Mouse (Mus musculus) inflammation-experienced regulatory T-cells, adult 16 weeks (primary cell): ENCODE measurements around the gene Urb2. TPM values are rescaled to one million over a fixed set of nuclear protein-coding genes. Genes with fewer than 3 reads are reported as not detected.

ENCODE experiments used
- polyA plus RNA-seq: library from polyadenylated mRNA; unstranded; fragments of 100-300 nt; shearing (Covaris generic); gene quantifications from one replicate; pipeline ENCODE4 v1.2.1, GENCODE M21; 2017

Gene Urb2
- 10.9 TPM for polyA plus RNA-seq

DNA sequence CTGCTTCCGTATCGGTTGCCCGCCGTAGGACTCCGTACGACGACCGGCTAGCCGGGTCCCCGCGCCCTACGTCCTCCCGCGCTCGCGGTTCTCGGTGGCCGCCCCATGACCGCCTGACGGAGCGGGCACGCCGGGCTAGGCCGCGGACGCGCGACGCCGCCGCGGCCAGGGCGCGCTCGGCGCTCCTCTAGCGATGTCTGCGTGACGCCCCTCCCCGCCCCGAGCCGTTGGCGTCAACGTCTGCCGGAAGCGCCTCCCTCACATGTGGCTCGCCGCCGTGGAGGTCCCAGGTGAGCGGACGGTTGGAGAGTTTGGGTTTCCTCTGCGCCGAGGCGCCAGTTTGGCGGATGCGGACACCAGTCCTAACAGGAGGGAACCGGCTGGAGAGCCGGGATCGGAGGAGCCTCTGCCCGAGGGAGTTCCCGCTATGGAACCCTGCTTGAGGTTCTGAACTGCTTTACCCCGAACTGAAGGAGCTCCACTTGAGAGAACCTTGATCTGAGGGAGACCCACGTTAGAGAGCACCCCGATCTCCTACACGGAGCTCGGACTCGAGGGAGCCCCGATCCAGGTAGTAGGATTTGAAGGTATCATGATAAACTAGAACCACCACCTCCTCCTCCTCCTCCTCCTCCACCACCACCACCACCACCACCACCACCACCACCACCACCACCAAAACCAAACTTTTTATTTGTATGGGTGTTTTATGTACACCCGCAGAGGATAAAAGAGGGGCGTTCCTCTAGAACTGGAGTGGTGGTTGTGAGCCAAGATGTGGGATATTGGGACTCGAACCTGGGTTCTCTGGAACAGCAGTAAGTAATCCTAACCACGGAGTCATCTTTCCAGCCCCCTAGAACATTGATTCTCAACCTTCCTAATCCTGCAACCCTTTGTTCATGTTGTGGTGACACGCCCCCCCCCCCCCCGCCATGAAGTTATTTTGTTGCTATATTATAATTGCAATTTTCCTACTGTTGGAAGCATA, at the start of gene Urb2, which contains the start of gene Taf5l:
Gene Urb2 (plus strand): TSS at position 272 of the 991 bp plus-strand sequence.
Gene Taf5l (minus strand): TSS at position 161 of the 991 bp plus-strand sequence.

GRCm38 (mm10) chr8:123982826-123983400, 38.4 kb upstream of the Urb2 start, which contains the start of gene Abcb10:
Gene Abcb10 (minus strand): TSS chr8:123983122.

Other genes with a start within 250 kb of the Urb2 start
- gene Rab4a, start 215.5 kb upstream of the Urb2 start, polyA plus RNA-seq, result 19.3 TPM
- 4.1 TPM for gene Ccsap, start 161.3 kb upstream of the Urb2 start, polyA plus RNA-seq
- gene Acta1, start 126.8 kb upstream of the Urb2 start, polyA plus RNA-seq, result not detected
- 30.4 TPM for gene Nup133, start 72.2 kb upstream of the Urb2 start, polyA plus RNA-seq
- 2.0 TPM for gene Abcb10, start 38.4 kb upstream of the Urb2 start, polyA plus RNA-seq
- gene Taf5l, start 111 bp upstream of the Urb2 start, polyA plus RNA-seq, result 21.6 TPM
- gene Galnt2, start 209.9 kb downstream of the Urb2 start, polyA plus RNA-seq, result 20.9 TPM